In the genomic region with DNA sequence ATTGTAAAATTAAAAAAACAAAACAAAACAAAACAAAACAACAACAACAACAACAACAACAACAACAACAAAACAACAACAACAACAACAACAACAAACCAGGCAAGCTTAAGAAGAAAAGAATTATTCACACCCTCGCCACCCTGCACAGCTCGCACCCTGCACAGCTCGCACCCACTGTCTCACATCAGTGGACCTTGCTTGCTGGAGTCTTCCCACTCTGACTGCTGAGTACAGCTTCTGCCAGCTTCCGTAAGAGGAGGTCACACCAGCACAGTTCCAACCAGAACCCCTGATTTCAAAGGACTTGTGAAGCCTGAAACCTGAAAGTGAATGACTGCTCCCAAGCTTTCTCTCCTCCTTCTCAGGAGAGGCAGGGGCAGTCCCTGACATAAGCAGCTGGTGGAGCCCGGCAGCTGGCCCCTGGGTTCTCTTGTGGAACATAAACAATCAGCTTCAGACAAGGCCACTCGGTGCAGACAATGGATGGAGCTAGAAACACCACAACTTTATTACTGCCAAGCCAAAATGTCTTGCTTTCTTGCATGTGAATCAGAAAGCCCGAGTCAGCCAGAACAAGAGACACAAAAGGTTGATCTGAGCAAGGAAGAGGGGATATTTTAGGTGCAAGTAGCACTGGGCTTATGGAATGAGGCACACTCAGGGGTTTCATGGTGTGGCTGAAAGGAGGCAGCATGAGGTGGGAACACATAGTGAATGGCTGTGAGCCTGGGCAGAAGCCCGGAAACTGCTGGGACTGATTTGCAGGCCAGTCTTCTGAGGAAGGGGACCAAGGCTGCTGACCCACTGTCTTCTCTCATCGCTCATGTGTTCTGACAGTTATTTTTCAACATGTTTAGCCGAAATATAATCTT, we compare ENCODE assay signal across 11 mouse cellular contexts.
DNase-seq lines count a peak whose midpoint lies in the region; ATAC-seq lines count a peak whose summit lies in the region.
"Had no signal": no experiment of that assay in that cellular context is flagged by ENCODE, and none has a peak within 500 bp of the region (broad histone marks: within the 10 kb centered on the region; RNA-seq: fewer than 3 reads in every experiment).

No protein-coding gene starts in this region.

- H3K36me3 ChIP-seq in heart, embryonic 15.5 days = no peaks in the 10 kb centered on the region
- H3K36me3 ChIP-seq in forebrain, embryonic 15.5 days = no peaks in the 10 kb centered on the region
- H3K36me3 ChIP-seq in midbrain, embryonic 12.5 days = no peaks in the 10 kb centered on the region
- H3K36me3 ChIP-seq: limb, embryonic 15.5 days had no signal

- H3K9ac ChIP-seq in heart, embryonic 15.5 days = no peak overlapping the region
- no peak overlapping the region for H3K9ac ChIP-seq in forebrain, embryonic 15.5 days (replicated peaks)
- no peak overlapping the region for H3K9ac ChIP-seq in midbrain, embryonic 12.5 days (replicated peaks)
- H3K9ac ChIP-seq: limb, embryonic 15.5 days had no signal

- intact Hi-C loops in heart, postnatal 14 days (cut with DNase I) = no loop called here
- intact Hi-C loops in left cerebral cortex, postnatal 14 days (cut with DNase I) = no loop called here

- DNase-seq in heart, postnatal 14 days = no peak
- peak; percentile 12 for DNase-seq in brain, adult 2 months (ENCODE audit: low read depth, low spot score)
- DNase-seq in adipocyte (ENCODE audit: low spot score) = no peak
- no peak for DNase-seq in urinary bladder, postnatal 25 days (ENCODE audit: low spot score)
- no peak for DNase-seq in left cerebral cortex, postnatal 14 days (ENCODE audit: low spot score in 2 of 2)
- DNase-seq: heart, adult 18-20 months; thymus, postnatal 4 days had no signal

- no peaks in the 10 kb centered on the region for H3K9me3 ChIP-seq in heart, embryonic 15.5 days (replicated peaks)
- H3K9me3 ChIP-seq in forebrain, embryonic 15.5 days = no peaks in the 10 kb centered on the region
- H3K9me3 ChIP-seq in midbrain, embryonic 12.5 days = no peaks in the 10 kb centered on the region
- H3K9me3 ChIP-seq: limb, embryonic 15.5 days had no signal

- ATAC-seq in heart, embryonic 15.5 days (replicated peaks; ENCODE audit: insufficient number of reproducible peaks, insufficient read depth, low FRiP score, low read depth) = 0 out of 2 replicates have a peak, but pooled peaks have one; percentile 22
- peak; percentile 66; the same call in 1 of the 2 replicates for ATAC-seq in forebrain, embryonic 15.5 days (replicated peaks)
- peak; percentile 79 for ATAC-seq in midbrain, embryonic 12.5 days (ENCODE audit: low FRiP score, low read depth)

- H3K4me2 ChIP-seq in heart, embryonic 15.5 days = no peak overlapping the region
- no peak overlapping the region for H3K4me2 ChIP-seq in forebrain, embryonic 15.5 days (replicated peaks)
- H3K4me2 ChIP-seq in midbrain, embryonic 12.5 days (replicated peaks) = no peak overlapping the region
- H3K4me2 ChIP-seq: limb, embryonic 15.5 days had no signal

- WGBS in heart, embryonic 15.5 days = 55% methylated on average over 10 of the region's 10 CpGs
- WGBS in forebrain, embryonic 15.5 days = 56% methylated on average over 10 of the region's 10 CpGs
- 57% methylated on average over 10 of the region's 10 CpGs for WGBS in midbrain, embryonic 12.5 days

- no peaks in the 10 kb centered on the region for H3K27me3 ChIP-seq in heart, embryonic 15.5 days
- H3K27me3 ChIP-seq in forebrain, embryonic 15.5 days = no peaks in the 10 kb centered on the region
- H3K27me3 ChIP-seq in midbrain, embryonic 12.5 days = no peaks in the 10 kb centered on the region
- H3K27me3 ChIP-seq: limb, embryonic 15.5 days had no signal

- no peak overlapping the region for H3K4me3 ChIP-seq in heart, embryonic 15.5 days
- no peak overlapping the region for H3K4me3 ChIP-seq in forebrain, embryonic 15.5 days
- no peak overlapping the region for H3K4me3 ChIP-seq in midbrain, embryonic 12.5 days
- H3K4me3 ChIP-seq: limb, embryonic 15.5 days had no signal

- H3K4me1 ChIP-seq in heart, embryonic 15.5 days (replicated peaks) = peaks cover 8% of the 10 kb centered on the region
- 0 out of 2 replicates have a peak, but pooled peaks cover 3% of the 10 kb centered on the region for H3K4me1 ChIP-seq in forebrain, embryonic 15.5 days
- H3K4me1 ChIP-seq in midbrain, embryonic 12.5 days = peaks cover 5% of the 10 kb centered on the region
- H3K4me1 ChIP-seq: limb, embryonic 15.5 days had no signal

- H3K27ac ChIP-seq in heart, embryonic 15.5 days = no peak overlapping the region
- no peak overlapping the region for H3K27ac ChIP-seq in forebrain, embryonic 15.5 days (replicated peaks)
- peak overlapping the region; percentile 39; the same call in 1 of the 2 replicates for H3K27ac ChIP-seq in midbrain, embryonic 12.5 days (replicated peaks)
- H3K27ac ChIP-seq: limb, embryonic 15.5 days had no signal

Comparison
In these comparisons a context has a peak if more than half of its experiments do, and no peak if none do; other contexts are left out.
1. ATAC-seq: peak in every context shown above with its lines; median percentile 79 in midbrain, embryonic 12.5 days; 66 in forebrain, embryonic 15.5 days; 22 in heart, embryonic 15.5 days.